Mouse (Mus musculus) brain, embryonic 14.5 days (tissue): ENCODE results near the gene Ssbp2.

Experiments
- CTCF ChIP-seq: fragments of 200-500 bp; IDR thresholded peaks from 2 replicates; pipeline ENCODE4 v1.5.1; 2012; ENCODE audit warnings: inconsistent platforms, mild to moderate bottlenecking, moderate library complexity, borderline replicate concordance; ENCODE audit not compliant: insufficient read depth, insufficient read length; ENCODE audit errors: extremely low read depth
- POLR2A ChIP-seq: fragments of 200-500 bp; IDR thresholded peaks from 2 replicates; pipeline ENCODE4 v1.6.1; 2012; ENCODE audit warnings: mild to moderate bottlenecking, inconsistent platforms, borderline replicate concordance; ENCODE audit not compliant: poor library complexity, insufficient read depth, insufficient read length, severe bottlenecking; ENCODE audit errors: extremely low read depth

DNA sequence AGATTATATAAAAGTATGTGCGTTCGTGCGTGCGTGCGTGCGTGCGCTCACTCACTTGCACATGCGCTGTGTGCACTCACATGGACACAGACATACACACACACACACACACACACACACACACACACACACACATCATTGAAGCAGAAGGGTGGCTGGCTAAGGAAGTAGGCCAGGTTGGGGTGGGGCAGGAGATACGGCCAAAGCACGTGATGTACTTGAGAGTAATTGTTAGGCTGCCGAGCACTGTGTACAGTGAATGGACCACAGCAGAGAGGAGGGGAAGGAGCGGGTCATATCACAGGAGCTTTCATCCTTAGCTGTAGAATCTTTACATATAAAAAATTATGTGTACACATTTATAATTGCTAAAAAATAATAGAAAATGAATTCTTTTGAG lies 66.0 kb downstream of the Ssbp2 start:
- no peak for TF ChIP-seq CTCF
- TF ChIP-seq POLR2A = no peak
